Mouse (Mus musculus): Measurements from ENCODE around the gene Zfp341. TPM values are rescaled to one million over a fixed set of nuclear protein-coding genes. Genes with fewer than 3 reads are reported as not detected.

Zfp341 gene
- total and polyA plus RNA-seq, 2 experiments from 2014 or later = 0.40 to 4.4 TPM

- TF ChIP-seq CTCF (IDR thresholded peaks at IDR 0.05; ENCODE audit: low read depth) (no peak), EP300 (IDR thresholded peaks at IDR 0.05; ENCODE audit: low read depth) (no peak)
- ATAC-seq (ENCODE audit: insufficient read depth, low read depth) (no peak), DNase-seq (ENCODE audit: low spot score) (no peak)
- Histone ChIP-seq H3K4me2 (ENCODE audit: low read depth, low read length) (no peak overlapping the region), H3K9me3 (replicated peaks; ENCODE audit: control insufficient read depth, low read length) (no peaks in the 10 kb centered on the region), H3K4me3 (ENCODE audit: low read depth, low read length) (no peak overlapping the region), H3K27me3 (ENCODE audit: control insufficient read depth, insufficient read depth, low read length) (no peaks in the 10 kb centered on the region), H3K27ac (ENCODE audit: low read depth) (no peak overlapping the region), H3K9ac (replicated peaks; ENCODE audit: low read depth, low read length) (no peak overlapping the region), H3K4me1 (ENCODE audit: control insufficient read depth, insufficient read depth) (no peaks in the 10 kb centered on the region), H3K36me3 (replicated peaks; ENCODE audit: control insufficient read depth, insufficient read depth, low read length) (peaks cover 21% of the 10 kb centered on the region)
Measured at GRCm38 (mm10) chr2:154624137-154624536, 11.0 kb downstream of the Zfp341 start.

GRCm38 (mm10) chr2:154630531-154630930 is 17.4 kb downstream of the Zfp341 start:
- no peaks in the 10 kb centered on the region for H3K9me3 ChIP-seq (replicated peaks; ENCODE audit: control insufficient read depth, low read length)
- ATAC-seq (ENCODE audit: insufficient read depth, low read depth) = no peak
- no peaks in the 10 kb centered on the region for H3K4me1 ChIP-seq (ENCODE audit: control insufficient read depth, insufficient read depth)
- no peak overlapping the region for H3K9ac ChIP-seq (replicated peaks; ENCODE audit: low read depth, low read length)
- no peaks in the 10 kb centered on the region for H3K27me3 ChIP-seq (ENCODE audit: control insufficient read depth, insufficient read depth, low read length)
- H3K4me3 ChIP-seq (ENCODE audit: low read depth, low read length) = no peak overlapping the region
- peaks cover 40% of the 10 kb centered on the region for H3K36me3 ChIP-seq (replicated peaks; ENCODE audit: control insufficient read depth, insufficient read depth, low read length)
- TF ChIP-seq EP300 (IDR thresholded peaks at IDR 0.05; ENCODE audit: low read depth) (no peak), CTCF (IDR thresholded peaks at IDR 0.05; ENCODE audit: low read depth) (no peak)
- WGBS = 81% methylated on average over 5 of the region's 5 CpGs
- H3K4me2 ChIP-seq (ENCODE audit: low read depth, low read length) = no peak overlapping the region
- DNase-seq (ENCODE audit: low spot score) = no peak
- H3K27ac ChIP-seq (ENCODE audit: low read depth) = no peak overlapping the region

DNA sequence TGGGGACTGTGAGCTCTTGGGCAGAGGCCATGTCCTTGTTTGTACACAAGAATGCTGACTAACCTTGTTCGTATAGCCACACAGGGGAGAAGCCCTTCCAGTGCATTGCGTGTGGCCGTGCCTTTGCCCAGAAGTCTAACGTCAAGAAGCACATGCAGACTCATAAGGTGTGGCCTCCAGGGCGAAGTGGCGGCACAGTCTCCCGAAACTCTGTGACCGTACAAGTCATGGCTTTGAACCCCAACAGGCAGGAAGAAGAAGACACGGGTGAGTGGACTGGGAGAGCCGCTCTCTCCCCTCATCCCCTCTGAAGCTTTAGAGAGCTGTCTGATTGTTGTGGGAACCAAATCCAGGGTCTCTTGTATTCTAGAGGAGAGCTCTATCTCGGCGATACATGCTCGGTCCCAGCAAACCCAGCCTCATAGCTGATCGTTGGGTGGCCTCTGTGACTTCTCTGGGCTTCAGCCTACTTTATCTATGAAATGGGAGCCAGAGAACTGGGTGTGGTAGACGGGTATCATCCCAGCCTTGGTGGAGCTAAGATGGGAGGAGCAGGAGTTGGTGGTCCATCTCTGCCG is 19.2 kb downstream of the Zfp341 start:
- ATAC-seq (ENCODE audit: insufficient read depth, low read depth) (no peak), DNase-seq (ENCODE audit: low spot score) (no peak)
- no peak for TF ChIP-seq CTCF (IDR thresholded peaks at IDR 0.05; ENCODE audit: low read depth)
- TF ChIP-seq EP300 (IDR thresholded peaks at IDR 0.05; ENCODE audit: low read depth) = no peak
- Histone ChIP-seq H3K36me3 (replicated peaks; ENCODE audit: control insufficient read depth, insufficient read depth, low read length) (peaks cover 46% of the 10 kb centered on the region), H3K9me3 (replicated peaks; ENCODE audit: control insufficient read depth, low read length) (no peaks in the 10 kb centered on the region), H3K27me3 (ENCODE audit: control insufficient read depth, insufficient read depth, low read length) (no peaks in the 10 kb centered on the region), H3K4me3 (ENCODE audit: low read depth, low read length) (no peak overlapping the region), H3K9ac (replicated peaks; ENCODE audit: low read depth, low read length) (no peak overlapping the region), H3K4me1 (ENCODE audit: control insufficient read depth, insufficient read depth) (no peaks in the 10 kb centered on the region), H3K27ac (ENCODE audit: low read depth) (no peak overlapping the region), H3K4me2 (ENCODE audit: low read depth, low read length) (no peak overlapping the region)
- 88% methylated on average over 16 of the region's 16 CpGs for WGBS

DNA sequence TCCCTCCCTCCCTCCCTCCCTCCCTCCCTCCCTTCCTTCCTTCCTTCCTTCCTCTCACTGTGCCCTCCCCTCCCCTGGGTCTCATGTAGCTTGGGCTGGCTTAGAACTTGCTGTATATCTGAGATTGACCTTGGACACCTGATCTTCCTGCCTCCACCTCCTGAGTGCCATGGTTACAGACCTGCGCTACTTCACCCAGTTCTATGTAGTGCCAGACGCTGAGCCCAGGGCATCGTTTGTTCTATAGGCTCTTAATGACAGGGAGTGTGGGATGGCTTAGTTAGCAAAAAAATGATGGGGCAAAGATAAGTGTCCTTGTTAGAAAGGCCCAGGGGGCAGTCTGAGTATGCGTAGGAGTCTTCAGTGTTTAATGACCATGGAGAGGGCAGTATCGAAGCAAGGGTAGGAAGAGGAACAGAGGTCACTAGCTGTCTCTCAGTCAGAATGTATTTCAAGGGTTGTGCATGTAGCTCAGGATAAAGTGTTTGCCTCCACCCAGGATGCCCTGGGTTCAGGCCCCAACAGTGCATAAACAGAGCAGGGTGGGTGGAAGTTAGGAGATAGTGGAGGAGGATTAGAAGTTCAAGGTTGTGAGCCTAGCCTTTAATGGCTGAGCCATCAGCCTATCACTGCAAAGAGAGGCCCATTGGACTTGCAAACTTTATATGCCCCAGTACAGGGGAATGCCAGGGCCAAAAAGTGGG is 20.1 kb downstream of the Zfp341 start:
- 85% methylated on average over 5 of the region's 5 CpGs for WGBS
- H3K27ac ChIP-seq (ENCODE audit: low read depth) = no peak overlapping the region
- ATAC-seq (ENCODE audit: insufficient read depth, low read depth) = no peak
- H3K9me3 ChIP-seq (replicated peaks; ENCODE audit: control insufficient read depth, low read length) = no peaks in the 10 kb centered on the region
- no peaks in the 10 kb centered on the region for H3K27me3 ChIP-seq (ENCODE audit: control insufficient read depth, insufficient read depth, low read length)
- peaks cover 47% of the 10 kb centered on the region for H3K36me3 ChIP-seq (replicated peaks; ENCODE audit: control insufficient read depth, insufficient read depth, low read length)
- H3K9ac ChIP-seq (replicated peaks; ENCODE audit: low read depth, low read length) = no peak overlapping the region
- H3K4me2 ChIP-seq (ENCODE audit: low read depth, low read length) = no peak overlapping the region
- H3K4me1 ChIP-seq (ENCODE audit: control insufficient read depth, insufficient read depth) = no peaks in the 10 kb centered on the region
- DNase-seq (ENCODE audit: low spot score) = no peak
- TF ChIP-seq CTCF (IDR thresholded peaks at IDR 0.05; ENCODE audit: low read depth) = no peak
- TF ChIP-seq EP300 (IDR thresholded peaks at IDR 0.05; ENCODE audit: low read depth) = no peak
- H3K4me3 ChIP-seq (ENCODE audit: low read depth, low read length) = no peak overlapping the region

GRCm38 (mm10) chr2:154633876-154634644 is 21.0 kb downstream of the Zfp341 start:
- H3K27ac ChIP-seq (ENCODE audit: low read depth) = no peak overlapping the region
- H3K27me3 ChIP-seq (ENCODE audit: control insufficient read depth, insufficient read depth, low read length) = no peaks in the 10 kb centered on the region
- H3K4me3 ChIP-seq (ENCODE audit: low read depth, low read length) = no peak overlapping the region
- H3K9me3 ChIP-seq (replicated peaks; ENCODE audit: control insufficient read depth, low read length) = no peaks in the 10 kb centered on the region
- H3K36me3 ChIP-seq (replicated peaks; ENCODE audit: control insufficient read depth, insufficient read depth, low read length) = peaks cover 55% of the 10 kb centered on the region
- ATAC-seq (ENCODE audit: insufficient read depth, low read depth) (no peak), DNase-seq (ENCODE audit: low spot score) (no peak)
- WGBS = 88% methylated on average over 9 of the region's 9 CpGs
- H3K4me2 ChIP-seq (ENCODE audit: low read depth, low read length) = no peak overlapping the region
- H3K9ac ChIP-seq (replicated peaks; ENCODE audit: low read depth, low read length) = no peak overlapping the region
- TF ChIP-seq EP300 (IDR thresholded peaks at IDR 0.05; ENCODE audit: low read depth) (no peak), CTCF (IDR thresholded peaks at IDR 0.05; ENCODE audit: low read depth) (no peak)
- no peaks in the 10 kb centered on the region for H3K4me1 ChIP-seq (ENCODE audit: control insufficient read depth, insufficient read depth)
